Mouse (Mus musculus) small intestine, adult 2 months (tissue): Measurements from ENCODE around the gene Atad1.

Experiments
- CTCF ChIP-seq: fragments of 200-500 bp; IDR thresholded peaks from 2 replicates; pipeline ENCODE4 v1.5.1; 2012; ENCODE audit warnings: low read depth, mild to moderate bottlenecking, control low read depth, inconsistent platforms, low read length, moderate library complexity, mixed read lengths; ENCODE audit not compliant: insufficient replicate concordance, insufficient read length; ENCODE audit errors: extremely low read depth
- POLR2A ChIP-seq: fragments of 200-500 bp; IDR thresholded peaks from 2 replicates; pipeline ENCODE4 v1.6.1; 2012; ENCODE audit warnings: low read depth, mild to moderate bottlenecking, control low read depth, inconsistent platforms, low read length, moderate library complexity

- TF ChIP-seq POLR2A, result no peak
- no peak for TF ChIP-seq CTCF
Measured at GRCm38 (mm10) chr19:32761162-32761561, 21.6 kb upstream of the Atad1 start.
